Comparison of ENCODE assay signal across 12 mouse cellular contexts in genomic region chr1:155527787-155528158, GRCm38 (mm10). TPM values are rescaled to one million over a fixed set of nuclear protein-coding genes. Genes with fewer than 3 reads are reported as not detected.
DNase-seq lines count a peak whose midpoint lies in the region; ATAC-seq and TF ChIP-seq lines count a peak whose summit lies in the region.
"Had no signal": no experiment of that assay in that cellular context is flagged by ENCODE, and none has a peak within 500 bp of the region (broad histone marks: within the 10 kb centered on the region; RNA-seq: fewer than 3 reads in every experiment).

No protein-coding gene starts in this region.

- 29% methylated on average over 8 of the region's 8 CpGs for WGBS in heart, adult 2 months
- 15% methylated on average over 8 of the region's 8 CpGs for WGBS in embryonic facial prominence, embryonic 10.5 days
- WGBS in midbrain, embryonic 15.5 days: 19% methylated on average over 8 of the region's 8 CpGs

- H3K27ac ChIP-seq in heart, adult 2 months: peak overlapping the region; percentile 82
- H3K27ac ChIP-seq in embryonic facial prominence, embryonic 10.5 days (replicated peaks): peak overlapping the region; percentile 30; the same call in 1 of the 2 replicates
- H3K27ac ChIP-seq in midbrain, embryonic 15.5 days: peak overlapping the region; percentile 53; the same call in 1 of the 2 replicates
- H3K27ac ChIP-seq: limb, embryonic 12.5 days had no signal

- TF ChIP-seq CTCF in heart, adult 2 months (IDR thresholded peaks at IDR 0.05): no peak

- no peak for TF ChIP-seq POLR2A in heart, adult 2 months (IDR thresholded peaks at IDR 0.05; ENCODE audit: insufficient read depth, low read depth, low read length)

- no peaks in the 10 kb centered on the region for H3K79me2 ChIP-seq in heart, adult 2 months (replicated peaks; ENCODE audit: control insufficient read depth, insufficient read depth, low read length)

- no peak overlapping the region for H3K4me3 ChIP-seq in heart, adult 2 months
- H3K4me3 ChIP-seq in embryonic facial prominence, embryonic 10.5 days: no peak overlapping the region
- H3K4me3 ChIP-seq in midbrain, embryonic 15.5 days: no peak overlapping the region
- H3K4me3 ChIP-seq: limb, embryonic 12.5 days had no signal

- TF ChIP-seq EP300 in heart, adult 2 months (IDR thresholded peaks at IDR 0.05; ENCODE audit: insufficient read depth, low read depth, low read length): 0 out of 2 replicates have a peak, but pooled peaks have one; percentile 16

- H3K9me3 ChIP-seq in embryonic facial prominence, embryonic 10.5 days: 0 out of 2 replicates have a peak, but pooled peaks cover 4% of the 10 kb centered on the region
- H3K9me3 ChIP-seq in midbrain, embryonic 15.5 days: no peaks in the 10 kb centered on the region

- intact Hi-C loops in heart, adult 2 months (cut with DNase I): no loop called here

- no peak for ATAC-seq in midbrain, embryonic 15.5 days (replicated peaks)
- ATAC-seq: activated CD4-positive, CD25-positive, alpha-beta regulatory T cell, adult 4 months had no signal

- no peaks in the 10 kb centered on the region for H3K27me3 ChIP-seq in heart, adult 2 months (ENCODE audit: control insufficient read depth, insufficient read depth, low read length)
- H3K27me3 ChIP-seq in embryonic facial prominence, embryonic 10.5 days (replicated peaks; ENCODE audit: low read depth, poor library complexity, severe bottlenecking): peaks cover 36% of the 10 kb centered on the region
- no peaks in the 10 kb centered on the region for H3K27me3 ChIP-seq in midbrain, embryonic 15.5 days (replicated peaks)

- peak in 1 of 2 experiments; percentile 25 for DNase-seq in heart, adult 2 months
- DNase-seq in heart, adult 8-10 months (ENCODE audit: low spot score): no peak
- DNase-seq in ovary, adult 18-20 months (ENCODE audit: low spot score): peak; percentile 53
- no peak for DNase-seq in ovary, postnatal 14 days (ENCODE audit: low spot score)
- DNase-seq in embryonic facial prominence, embryonic 10.5 days (ENCODE audit: low spot score): no peak
- no peak for DNase-seq in layer of hippocampus, adult 11-12 months (ENCODE audit: low spot score)
- DNase-seq in cerebellum, adult 8-10 months: no peak
- DNase-seq: gastrocnemius, postnatal 14 days; kidney, postnatal 36 days had no signal

- peaks cover 1% of the 10 kb centered on the region for H3K4me1 ChIP-seq in heart, adult 2 months (ENCODE audit: control insufficient read depth, insufficient read depth, low read length)
- peaks cover 60% of the 10 kb centered on the region for H3K4me1 ChIP-seq in embryonic facial prominence, embryonic 10.5 days
- peaks cover 35% of the 10 kb centered on the region for H3K4me1 ChIP-seq in midbrain, embryonic 15.5 days

- H3K36me3 ChIP-seq in heart, adult 2 months (ENCODE audit: control insufficient read depth, insufficient read depth, low read length): peaks cover 4% of the 10 kb centered on the region; the same call in 1 of the 2 replicates
- no peaks in the 10 kb centered on the region for H3K36me3 ChIP-seq in embryonic facial prominence, embryonic 10.5 days (replicated peaks)
- H3K36me3 ChIP-seq in midbrain, embryonic 15.5 days (replicated peaks): no peaks in the 10 kb centered on the region
- H3K36me3 ChIP-seq: limb, embryonic 12.5 days had no signal

- H3K4me2 ChIP-seq in midbrain, embryonic 15.5 days: no peak overlapping the region
- H3K4me2 ChIP-seq: limb, embryonic 12.5 days had no signal

- 0 out of 2 replicates have a peak overlapping the region, but pooled peaks have one; percentile 41 for H3K9ac ChIP-seq in heart, adult 2 months (ENCODE audit: low read depth, low read length)
- no peak overlapping the region for H3K9ac ChIP-seq in midbrain, embryonic 15.5 days
- H3K9ac ChIP-seq: limb, embryonic 12.5 days had no signal

RNA-seq across cellular contexts. Expression of gene Acbd6, which starts 30.1 kb away (rescaled TPM):
- 10 to 100 TPM; 57.1 to 63.6 TPM for total RNA-seq in heart, adult 2 months (2021)
- 28.3 and 55.7 TPM in 2 replicates for polyA plus RNA-seq in heart, adult 2 months (2012; rRNA removed)
- 10 to 100 TPM; 47.2 to 61.5 (median 56.7) TPM for total RNA-seq in heart, adult 8-10 months (2022)
- polyA plus RNA-seq in embryonic facial prominence, embryonic 10.5 days (2016; fragmentation: Nextera tagmentation; extraction: Ambion mirVana): 77.6 and 79.5 TPM in 2 replicates
- 89.3 and 93.8 TPM in 2 replicates for polyA plus RNA-seq in midbrain, embryonic 15.5 days (2015; fragmentation: Nextera tagmentation; extraction: Ambion mirVana)

Comparison
In these comparisons a context has a peak if more than half of its experiments do, and no peak if none do; other contexts are left out.
1. H3K27ac ChIP-seq: peak in every context shown above with its lines; median percentile 82 in heart, adult 2 months; 53 in midbrain, embryonic 15.5 days; 30 in embryonic facial prominence, embryonic 10.5 days.